Mouse (Mus musculus): ENCODE results near the gene Atp13a2.

The Atp13a2 gene

DNA sequence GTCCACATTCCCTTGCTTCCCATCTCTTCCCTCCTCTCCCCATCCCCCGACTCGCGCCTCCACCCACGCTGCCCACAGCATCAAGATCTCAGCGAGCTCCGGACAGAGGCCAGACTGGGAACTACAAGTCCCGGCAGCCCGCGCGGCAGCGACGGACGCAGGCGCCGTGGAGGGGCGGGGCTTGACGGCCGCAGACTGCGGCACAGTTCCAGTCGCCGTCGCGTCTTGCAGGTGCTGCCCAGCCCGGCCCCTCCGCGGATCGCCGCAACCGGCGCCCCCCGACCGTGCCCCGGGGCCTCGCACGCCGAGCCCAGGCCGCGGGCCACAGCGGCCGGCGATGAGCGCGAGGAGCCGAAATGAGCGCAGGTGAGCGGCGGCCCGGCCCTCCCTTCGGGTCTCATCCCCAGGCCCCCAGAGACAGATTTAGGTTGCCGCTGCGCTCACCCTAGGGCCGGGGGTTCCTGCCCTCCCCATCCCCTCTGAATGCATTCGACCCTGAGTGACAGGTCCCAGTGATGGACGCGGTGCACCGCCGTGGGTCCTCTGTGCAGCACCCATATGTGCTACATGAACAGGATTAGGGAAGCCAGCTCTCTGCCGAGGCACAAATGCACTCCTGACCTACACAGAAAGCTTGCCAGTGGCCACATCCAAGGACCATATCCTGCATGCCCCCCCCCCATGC lies at the start of gene Atp13a2:
Atp13a2 (plus strand) TSS at position 163 of the 685 bp plus-strand sequence.
- peak; percentile 92 to 97 for DNase-seq

DNA sequence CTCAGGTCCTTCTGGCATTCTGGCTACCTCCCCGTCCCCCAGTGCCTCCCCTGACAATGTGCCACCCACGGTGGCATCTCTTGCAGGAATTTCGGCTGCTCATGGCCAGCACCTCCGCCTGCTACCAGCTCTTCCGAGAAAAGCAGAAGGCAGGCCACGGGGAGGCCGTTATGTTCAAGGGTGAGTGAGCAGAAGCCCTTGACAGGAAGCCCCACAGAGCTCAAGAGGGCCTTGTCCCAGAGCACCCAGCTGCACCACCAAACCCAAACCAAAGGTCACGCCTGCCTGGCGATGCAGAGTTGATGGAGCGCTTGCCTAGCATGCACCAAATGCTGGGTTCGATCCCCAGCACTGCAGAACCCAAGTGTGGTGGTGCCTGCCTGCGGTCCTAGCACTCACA lies 42.3 kb upstream of the Atp13a2 start:
- DNase-seq = peak in 1 of 2 experiments; percentile 51

DNA sequence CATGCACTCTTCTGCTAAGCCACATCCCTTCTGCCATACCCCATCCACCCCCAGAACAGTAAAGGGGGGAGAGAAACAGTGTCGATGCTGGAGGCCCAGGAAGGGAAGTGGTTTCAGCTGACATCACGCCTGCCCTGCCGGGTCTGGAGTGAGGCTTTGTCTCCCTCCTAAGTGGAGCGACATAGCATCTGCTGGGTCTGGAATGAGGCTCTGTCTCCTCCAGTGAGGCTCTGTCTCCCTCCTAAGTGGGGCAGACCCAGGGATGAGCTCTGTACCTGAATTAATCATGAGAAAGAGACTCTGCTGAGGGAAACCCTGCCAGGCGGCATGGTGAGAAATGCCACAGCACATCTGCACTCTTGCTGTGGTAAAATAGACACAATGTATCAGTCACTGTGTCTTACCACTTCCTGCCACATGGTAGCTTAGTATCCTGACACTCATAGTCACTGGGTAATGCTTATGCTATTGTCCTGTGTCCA lies 41.7 kb upstream of the Atp13a2 start:
- DNase-seq = no peak

DNA sequence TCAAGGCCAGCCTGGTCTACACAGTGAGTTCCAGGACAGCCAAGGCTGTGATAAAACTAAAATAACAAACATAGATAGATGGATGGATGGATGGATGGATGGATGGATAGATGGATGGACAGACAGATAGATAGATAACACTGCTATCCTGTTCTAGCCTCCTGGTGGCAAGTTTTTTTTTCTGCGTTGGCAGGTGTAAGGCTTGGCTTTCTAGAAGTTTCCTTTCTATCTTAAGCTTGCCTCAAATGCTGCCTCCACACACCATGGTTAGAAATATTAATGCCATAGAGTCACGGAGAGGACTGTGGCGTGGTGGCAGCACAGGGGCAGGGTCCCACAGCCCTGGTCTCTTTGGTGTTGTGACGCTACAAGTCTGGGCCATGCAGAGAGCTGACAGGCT lies 41.1 kb upstream of the Atp13a2 start:
- DNase-seq = no peak

- no peak for DNase-seq
Observed at GRCm38 (mm10) chr4:140946048-140946447, 40.6 kb upstream of the Atp13a2 start.

- no peak for DNase-seq
Observed at GRCm38 (mm10) chr4:140946580-140947205, 40.0 kb upstream of the Atp13a2 start.

DNA sequence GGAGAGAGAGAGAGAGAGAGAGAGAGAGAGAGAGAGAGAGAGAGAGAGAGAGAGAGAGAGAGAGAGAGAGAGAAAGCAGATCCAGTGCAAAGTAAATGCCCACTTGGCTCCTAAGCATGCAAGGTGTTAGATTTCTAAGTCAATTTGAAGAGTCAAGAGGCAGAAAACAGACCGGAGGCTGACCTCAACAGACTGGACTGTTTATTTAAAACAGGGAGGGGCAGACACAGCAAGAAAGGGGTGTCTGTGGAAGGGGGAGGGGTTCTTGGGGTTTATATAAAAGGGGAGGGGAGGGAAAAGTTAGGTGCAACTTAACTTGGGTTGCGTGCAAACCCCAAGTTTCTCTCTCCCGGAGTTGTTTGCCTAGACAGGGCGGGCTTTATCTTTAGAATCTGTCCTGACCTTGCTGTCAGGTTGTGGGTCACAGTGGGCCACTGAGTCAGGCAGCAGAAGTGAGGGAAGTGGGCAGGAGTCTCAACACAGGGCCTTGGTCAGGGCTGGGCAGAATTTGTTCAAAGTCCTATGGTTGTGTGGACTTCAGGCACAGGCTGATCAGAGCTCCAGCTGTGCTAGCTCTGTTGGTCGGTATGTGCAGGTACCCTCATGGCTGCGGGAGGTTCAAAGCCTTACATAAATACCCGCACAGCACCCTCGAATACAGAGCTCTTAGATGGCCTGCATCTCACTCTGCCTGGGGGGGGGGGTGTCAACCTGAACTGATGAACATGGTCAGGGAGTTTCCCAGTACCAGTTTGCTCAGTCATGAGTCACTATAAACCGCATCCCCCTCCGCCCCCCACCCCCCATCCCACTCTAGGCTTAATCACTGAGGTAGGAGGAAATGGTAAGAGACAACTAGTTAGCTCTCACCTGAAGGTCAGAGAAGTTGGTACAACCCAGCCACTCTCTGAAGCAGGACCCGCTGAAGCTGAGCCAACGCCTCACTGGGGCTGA lies 38.9 kb upstream of the Atp13a2 start:
- no peak for DNase-seq

GRCm38 (mm10) chr4:140948481-140948880 lies 38.2 kb upstream of the Atp13a2 start:
- peak; percentile 79 to 85 for DNase-seq

- no peak for DNase-seq
Observed at GRCm38 (mm10) chr4:140949052-140949451, 37.6 kb upstream of the Atp13a2 start.

- no peak for DNase-seq
Observed at GRCm38 (mm10) chr4:140949616-140950015, 37.1 kb upstream of the Atp13a2 start.

GRCm38 (mm10) chr4:140950574-140950973 lies 36.1 kb upstream of the Atp13a2 start:
- DNase-seq = peak in 1 of 2 experiments; percentile 42

GRCm38 (mm10) chr4:140951861-140952641 lies 34.6 kb upstream of the Atp13a2 start:
- no peak for DNase-seq

DNA sequence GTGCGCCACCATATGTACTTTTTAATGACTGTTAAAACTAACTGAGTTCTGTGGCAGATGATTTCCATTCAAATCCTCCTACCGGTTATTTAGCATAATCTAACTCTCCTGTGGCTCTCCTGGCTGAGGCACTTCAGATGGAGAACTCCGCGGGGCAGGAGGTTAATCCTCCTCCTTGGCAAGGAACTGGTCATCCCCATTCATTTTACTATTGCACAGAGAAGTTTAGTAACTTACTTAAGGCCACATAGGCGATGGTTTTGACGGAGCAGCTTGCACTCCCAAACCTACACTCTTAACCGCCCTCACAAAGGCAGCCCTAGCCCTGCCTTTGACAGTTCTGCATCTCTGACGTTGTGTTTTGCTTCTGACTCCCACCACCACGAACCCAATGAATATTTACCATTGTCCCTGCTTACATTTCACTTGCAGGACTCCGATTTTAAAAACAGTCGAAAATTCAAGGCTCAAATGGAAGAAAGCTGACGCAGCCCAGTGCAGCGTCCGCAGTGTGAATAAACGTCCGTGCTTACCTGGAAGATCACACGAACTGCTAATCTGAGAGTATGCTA lies 29.5 kb upstream of the Atp13a2 start:
- DNase-seq = no peak

DNA sequence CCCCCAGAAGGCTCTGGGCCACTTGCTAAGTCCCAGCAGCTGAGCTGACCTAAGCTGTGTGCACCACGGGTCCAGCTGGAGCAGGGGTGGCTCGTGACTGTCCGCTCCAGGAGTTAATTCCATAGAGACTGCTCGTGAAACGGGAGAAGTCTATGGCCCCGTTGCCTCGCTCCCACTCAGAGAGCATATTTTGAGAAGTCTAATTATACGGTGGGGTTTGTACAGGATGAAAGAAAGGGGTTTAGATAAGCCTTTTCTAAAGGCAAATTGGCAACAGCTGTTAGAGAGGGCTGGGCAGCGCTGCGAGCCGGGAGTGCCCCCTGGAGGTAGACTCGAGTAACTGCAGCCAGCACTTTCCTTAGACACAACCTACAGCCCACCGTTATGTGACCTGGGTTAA lies 28.9 kb upstream of the Atp13a2 start:
- peak; percentile 58 to 82 for DNase-seq

DNA sequence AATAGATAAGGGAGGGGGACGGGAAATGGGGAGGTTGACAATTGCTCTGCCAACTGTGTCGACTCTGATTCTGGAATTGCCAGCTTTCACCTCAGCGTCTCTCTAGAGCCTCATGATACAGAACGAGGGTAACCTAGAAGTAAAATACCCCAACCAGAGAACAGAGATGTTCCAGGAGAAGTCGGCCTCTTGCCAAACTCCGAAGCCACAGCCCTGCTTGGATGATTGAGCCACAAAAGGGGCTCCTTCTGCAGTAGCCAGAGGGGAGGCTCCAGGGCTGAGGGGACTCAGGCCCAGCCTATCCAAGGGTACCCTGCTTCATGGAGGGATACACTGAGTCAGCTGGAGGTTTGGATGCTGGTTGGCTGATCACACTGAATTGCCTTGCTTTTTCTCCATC lies 28.4 kb upstream of the Atp13a2 start:
- no peak for DNase-seq

DNA sequence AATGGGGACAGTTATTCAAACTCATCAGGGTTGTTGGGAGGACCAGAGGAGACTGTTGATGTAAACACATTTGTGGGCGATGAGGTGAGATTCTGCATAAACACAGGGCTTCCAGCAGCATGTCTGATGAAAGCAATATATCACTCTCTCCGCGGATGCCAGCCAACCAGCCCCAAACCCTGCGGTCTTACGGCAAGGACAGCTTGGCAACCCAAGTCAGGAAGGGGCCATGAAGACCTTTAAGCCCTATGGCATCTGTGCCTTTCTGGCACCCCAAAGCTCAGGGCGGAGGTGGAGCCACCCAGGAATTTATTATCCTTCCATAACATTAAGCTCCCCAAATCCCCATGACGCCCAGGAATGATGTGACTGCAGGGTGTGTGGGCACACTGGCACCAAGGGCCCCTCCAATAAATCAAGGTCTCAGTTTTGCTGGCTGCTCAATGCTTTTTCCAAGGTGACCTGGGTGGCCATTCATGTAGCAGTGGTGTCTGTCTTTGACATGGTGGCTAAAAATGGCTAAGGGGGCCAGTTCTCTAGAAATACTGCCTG lies 27.5 kb upstream of the Atp13a2 start:
- DNase-seq = no peak

- no peak for DNase-seq
Observed at GRCm38 (mm10) chr4:140959715-140960479, 26.8 kb upstream of the Atp13a2 start.

- DNase-seq = peak; percentile 97 to 99
Observed at GRCm38 (mm10) chr4:140960781-140961466, 25.7 kb upstream of the Atp13a2 start, which contains the start of gene Sdhb. Gene Sdhb (plus strand): TSS chr4:140961203.

DNA sequence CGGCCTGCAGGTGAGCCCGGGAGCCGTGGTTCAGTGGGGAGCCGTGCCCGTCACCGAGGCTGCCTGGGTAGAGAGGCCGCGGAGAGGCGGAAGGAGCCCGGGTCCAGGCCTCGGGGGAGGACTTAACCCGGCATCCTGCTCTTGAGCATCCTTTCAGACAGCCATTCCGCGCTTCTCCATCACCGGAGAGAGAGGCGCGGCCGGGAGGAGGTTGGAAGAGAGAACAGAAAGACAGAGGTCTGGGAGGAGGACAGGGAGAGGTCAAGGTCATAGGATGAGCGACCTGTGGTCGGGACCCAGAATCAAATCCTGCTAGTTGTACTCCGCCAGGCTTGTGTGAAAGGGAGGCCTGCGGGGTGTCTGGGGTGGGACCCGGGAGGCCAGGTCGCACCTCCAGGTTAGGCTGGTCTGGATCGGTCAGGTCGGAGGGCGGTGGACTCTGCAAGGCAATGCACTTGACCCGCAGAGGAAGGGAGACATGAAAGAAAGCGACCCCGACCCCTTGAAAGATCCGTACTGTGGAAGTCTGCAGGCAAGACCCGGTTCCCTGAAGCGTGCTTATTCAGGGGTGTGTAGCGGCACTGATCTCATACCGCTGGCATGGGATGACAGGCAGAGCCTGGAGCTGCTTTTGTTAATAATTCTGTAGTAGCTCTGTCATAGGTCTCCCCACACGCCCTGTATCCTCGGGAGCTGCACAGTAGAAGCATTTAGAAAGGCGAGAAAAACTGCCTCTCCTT lies 25.0 kb upstream of the Atp13a2 start:
- peak in 1 of 2 experiments; percentile 29 for DNase-seq
